Comparison of ENCODE assay signal across 11 mouse cellular contexts in genomic region chr1:134061915-134062314, GRCm38 (mm10). TPM values are rescaled to one million over a fixed set of nuclear protein-coding genes. Genes with fewer than 3 reads are reported as not detected.
DNase-seq lines count a peak whose midpoint lies in the region; ATAC-seq lines count a peak whose summit lies in the region.
"Had no signal": no experiment of that assay in that cellular context is flagged by ENCODE, and none has a peak within 500 bp of the region (broad histone marks: within the 10 kb centered on the region; RNA-seq: fewer than 3 reads in every experiment).

No protein-coding gene starts in this region.

- H3K9ac ChIP-seq in liver, embryonic 11.5 days (ENCODE audit: low read depth, low read length), result no peak overlapping the region
- H3K9ac ChIP-seq in forebrain, embryonic 12.5 days, result peak overlapping the region; percentile 48; the same call in 1 of the 2 replicates
- no peak overlapping the region for H3K9ac ChIP-seq in neural tube, embryonic 14.5 days (replicated peaks; ENCODE audit: low read depth, low read length)

- H3K36me3 ChIP-seq in liver, embryonic 11.5 days (ENCODE audit: control insufficient read depth, insufficient read depth, low read length), result no peaks in the 10 kb centered on the region
- H3K36me3 ChIP-seq in forebrain, embryonic 12.5 days (replicated peaks), result no peaks in the 10 kb centered on the region
- no peaks in the 10 kb centered on the region for H3K36me3 ChIP-seq in limb, embryonic 10.5 days
- H3K36me3 ChIP-seq in neural tube, embryonic 14.5 days (ENCODE audit: control insufficient read depth, insufficient read depth, low read length), result no peaks in the 10 kb centered on the region

- no peak overlapping the region for H3K27ac ChIP-seq in liver, embryonic 11.5 days (ENCODE audit: low read depth, low read length)
- H3K27ac ChIP-seq in forebrain, embryonic 12.5 days, result peak overlapping the region; percentile 97
- peak overlapping the region; percentile 96 for H3K27ac ChIP-seq in limb, embryonic 10.5 days
- peak overlapping the region; percentile 97 for H3K27ac ChIP-seq in neural tube, embryonic 14.5 days (ENCODE audit: low read depth, low read length)

- H3K9me3 ChIP-seq in liver, embryonic 11.5 days (ENCODE audit: control insufficient read depth, low read length), result no peaks in the 10 kb centered on the region
- no peaks in the 10 kb centered on the region for H3K9me3 ChIP-seq in forebrain, embryonic 12.5 days
- no peaks in the 10 kb centered on the region for H3K9me3 ChIP-seq in limb, embryonic 10.5 days (replicated peaks)
- no peaks in the 10 kb centered on the region for H3K9me3 ChIP-seq in neural tube, embryonic 14.5 days (ENCODE audit: control insufficient read depth, low read length)

- peaks cover 58% of the 10 kb centered on the region for H3K4me1 ChIP-seq in liver, embryonic 11.5 days (replicated peaks; ENCODE audit: control insufficient read depth, insufficient read depth, low read length)
- peaks cover 82% of the 10 kb centered on the region for H3K4me1 ChIP-seq in forebrain, embryonic 12.5 days
- peaks cover 72% of the 10 kb centered on the region for H3K4me1 ChIP-seq in limb, embryonic 10.5 days
- H3K4me1 ChIP-seq in neural tube, embryonic 14.5 days (ENCODE audit: control insufficient read depth, insufficient read depth, low read length), result peaks cover 45% of the 10 kb centered on the region

- 74% methylated on average over 3 of the region's 3 CpGs for WGBS in liver, embryonic 11.5 days
- WGBS in forebrain, embryonic 12.5 days, result 22% methylated on average over 3 of the region's 3 CpGs
- 60% methylated on average over 3 of the region's 3 CpGs for WGBS in limb, embryonic 10.5 days
- 35% methylated on average over 3 of the region's 3 CpGs for WGBS in neural tube, embryonic 14.5 days

- ATAC-seq in liver, embryonic 11.5 days (replicated peaks; ENCODE audit: low FRiP score), result no peak
- ATAC-seq in forebrain, embryonic 12.5 days (ENCODE audit: low FRiP score), result no peak
- no peak for ATAC-seq in neural tube, embryonic 14.5 days (ENCODE audit: low read depth)

- DNase-seq in liver, embryonic 11.5 days (ENCODE audit: low spot score), result no peak
- DNase-seq in liver, result no peak
- no peak for DNase-seq in limb, embryonic 10.5 days (ENCODE audit: low spot score)
- no peak for DNase-seq in cerebellum, postnatal 36 days
- DNase-seq in gastrocnemius, adult 8-10 months (ENCODE audit: low spot score in 2 of 2), result no peak
- no peak for DNase-seq in adrenal gland, postnatal 10 days
- DNase-seq: cerebellum, adult 2 months had no signal

- peaks cover 12% of the 10 kb centered on the region for H3K27me3 ChIP-seq in liver, embryonic 11.5 days (replicated peaks; ENCODE audit: control insufficient read depth, insufficient read depth, low read length)
- no peaks in the 10 kb centered on the region for H3K27me3 ChIP-seq in forebrain, embryonic 12.5 days
- H3K27me3 ChIP-seq in limb, embryonic 10.5 days (ENCODE audit: low read depth, poor library complexity, severe bottlenecking), result peaks cover 9% of the 10 kb centered on the region
- H3K27me3 ChIP-seq in neural tube, embryonic 14.5 days (ENCODE audit: control insufficient read depth, insufficient read depth, low read length), result no peaks in the 10 kb centered on the region

- no peak overlapping the region for H3K4me3 ChIP-seq in liver, embryonic 11.5 days (ENCODE audit: low read depth, low read length)
- no peak overlapping the region for H3K4me3 ChIP-seq in forebrain, embryonic 12.5 days (replicated peaks)
- no peak overlapping the region for H3K4me3 ChIP-seq in limb, embryonic 10.5 days
- H3K4me3 ChIP-seq in neural tube, embryonic 14.5 days (ENCODE audit: low read depth, low read length), result no peak overlapping the region

- H3K4me2 ChIP-seq in liver, embryonic 11.5 days, result peak overlapping the region; percentile 79; the same call in 1 of the 2 replicates
- H3K4me2 ChIP-seq in forebrain, embryonic 12.5 days, result peak overlapping the region; percentile 65
- H3K4me2 ChIP-seq in neural tube, embryonic 14.5 days (ENCODE audit: low read depth, low read length), result peak overlapping the region; percentile 74; the same call in 1 of the 2 replicates

RNA-seq across cellular contexts. Expression of gene Btg2, which starts 17.0 kb away (rescaled TPM):
- 38.6 and 39.9 TPM in 2 replicates for polyA plus RNA-seq in liver, embryonic 11.5 days (2014; fragmentation: Nextera tagmentation; extraction: Ambion mirVana)
- polyA plus RNA-seq in forebrain, embryonic 12.5 days (2016; fragmentation: Nextera tagmentation; extraction: Ambion mirVana), result 128 and 135 TPM in 2 replicates
- polyA plus RNA-seq in limb, embryonic 10.5 days (2016; fragmentation: Nextera tagmentation; extraction: Ambion mirVana), result 10.1 and 17.7 TPM in 2 replicates
- 22.4 and 26.9 TPM in 2 replicates for polyA plus RNA-seq in neural tube, embryonic 14.5 days (2014; fragmentation: Nextera tagmentation; extraction: Ambion mirVana)
- total RNA-seq in gastrocnemius, adult 8-10 months (2022), result 10 to 100 TPM in 3 of 4 experiments, 1 to 10 TPM in 1; 8.6 to 22.9 (median 14.3) TPM
- total RNA-seq in adrenal gland, postnatal 10 days (2021), result 10 to 100 TPM; 32.4 to 58.1 TPM

RNA-seq across cellular contexts. Expression of gene Fmod, which starts 24.9 kb away (rescaled TPM):
- polyA plus RNA-seq in liver, embryonic 11.5 days (2014; fragmentation: Nextera tagmentation; extraction: Ambion mirVana), result 2.7 and 3.9 TPM in 2 replicates
- polyA plus RNA-seq in forebrain, embryonic 12.5 days (2016; fragmentation: Nextera tagmentation; extraction: Ambion mirVana), result 2.2 and 3.3 TPM in 2 replicates
- 2.4 and 2.5 TPM in 2 replicates for polyA plus RNA-seq in limb, embryonic 10.5 days (2016; fragmentation: Nextera tagmentation; extraction: Ambion mirVana)
- 0.23 and 13.8 TPM in 2 replicates for polyA plus RNA-seq in neural tube, embryonic 14.5 days (2014; fragmentation: Nextera tagmentation; extraction: Ambion mirVana)
- total RNA-seq in gastrocnemius, adult 8-10 months (2022), result 100 to 1,000 TPM in 1 of 4 experiments, 10 to 100 TPM in 3; 25.4 to 104 (median 52.6) TPM
- 10 to 100 TPM; 17.4 to 22.2 TPM for total RNA-seq in adrenal gland, postnatal 10 days (2021)
- total RNA-seq: hematopoietic stem cell, adult 5-6 weeks; megakaryocyte, adult 5-6 weeks had no signal

RNA-seq across cellular contexts. Expression of gene Chit1, which starts 49.1 kb away (rescaled TPM):
- polyA plus RNA-seq in liver, embryonic 11.5 days (2014; fragmentation: Nextera tagmentation; extraction: Ambion mirVana), result not detected in 2 replicates
- polyA plus RNA-seq in forebrain, embryonic 12.5 days (2016; fragmentation: Nextera tagmentation; extraction: Ambion mirVana), result not detected in 2 replicates
- not detected in 2 replicates for polyA plus RNA-seq in limb, embryonic 10.5 days (2016; fragmentation: Nextera tagmentation; extraction: Ambion mirVana)
- polyA plus RNA-seq in neural tube, embryonic 14.5 days (2014; fragmentation: Nextera tagmentation; extraction: Ambion mirVana), result 0.52 and 1.4 TPM in 2 replicates
- total RNA-seq in gastrocnemius, adult 8-10 months (2022), result not detected
- total RNA-seq in adrenal gland, postnatal 10 days (2021), result under 1 TPM in 1 of 2 experiments, not detected in 1; 0.15 TPM
- total RNA-seq: hematopoietic stem cell, adult 5-6 weeks had no signal
- polyA plus RNA-seq: cerebellum, adult 2 months had no signal
